Mouse (Mus musculus): ENCODE results near the gene Pafah1b2. TPM values are rescaled to one million over a fixed set of nuclear protein-coding genes. Genes with fewer than 3 reads are reported as not detected.

Gene Pafah1b2
- total RNA-seq, 2 experiments from 2014 or later: 67.7 to 67.8 TPM

- peak; percentile 92 to 94 for DNase-seq
- intact Hi-C loops (cut with DNase I): no loop called here
These were observed 27.9 kb downstream of the Pafah1b2 start for GRCm38 (mm10) chr9:45984409-45985228.

GRCm38 (mm10) chr9:45983676-45984408, 28.6 kb downstream of the Pafah1b2 start:
- intact Hi-C loops (cut with DNase I): no loop called here
- peak; percentile 24 to 34 for DNase-seq

- intact Hi-C loops (cut with DNase I): no loop called here
- DNase-seq: no peak
These were observed 31.2 kb downstream of the Pafah1b2 start for GRCm38 (mm10) chr9:45981331-45981730.

DNA sequence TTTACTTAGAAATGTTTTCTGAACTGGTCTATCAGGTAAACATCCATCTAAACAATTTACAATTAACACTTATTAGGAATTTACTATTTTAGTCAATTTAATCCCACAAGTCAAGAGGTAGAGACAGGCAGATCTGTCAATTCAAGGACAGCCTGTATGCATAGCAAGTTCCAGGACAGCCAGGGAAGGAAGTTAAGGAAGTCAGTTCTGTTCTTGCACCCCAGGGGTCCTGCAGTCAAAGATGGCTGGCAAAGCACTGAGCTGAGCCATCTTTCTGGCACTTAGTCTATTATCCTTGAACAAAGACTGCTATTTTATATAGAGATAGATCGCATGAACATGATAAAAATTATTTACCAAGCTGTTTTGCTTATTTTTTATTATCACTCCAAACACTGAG, 31.9 kb downstream of the Pafah1b2 start:
- intact Hi-C loops (cut with DNase I): no loop called here
- DNase-seq: no peak

GRCm38 (mm10) chr9:45979778-45980177, 32.7 kb downstream of the Pafah1b2 start:
- intact Hi-C loops (cut with DNase I): no loop called here
- DNase-seq: no peak

DNA sequence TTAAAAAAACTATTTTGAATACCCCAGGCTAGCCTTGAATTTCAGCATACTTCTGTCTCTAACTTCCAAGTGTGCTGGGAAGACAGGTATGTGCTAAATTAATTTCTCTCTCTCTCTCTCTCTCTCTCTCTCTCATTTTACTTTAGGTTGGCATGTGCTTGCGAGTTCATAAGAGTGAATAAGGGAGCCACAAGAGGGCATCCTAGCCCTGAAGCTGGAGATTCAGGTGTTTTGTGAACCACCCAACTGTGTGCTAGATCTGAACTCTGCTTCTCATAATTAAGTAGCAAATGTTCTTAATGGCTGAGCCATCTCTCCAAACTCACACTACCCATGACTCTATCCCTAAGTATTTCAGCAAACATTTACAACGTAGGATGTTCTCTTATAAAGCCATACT, 35.6 kb downstream of the Pafah1b2 start:
- DNase-seq: no peak
- intact Hi-C loops (cut with DNase I): no loop called here

DNA sequence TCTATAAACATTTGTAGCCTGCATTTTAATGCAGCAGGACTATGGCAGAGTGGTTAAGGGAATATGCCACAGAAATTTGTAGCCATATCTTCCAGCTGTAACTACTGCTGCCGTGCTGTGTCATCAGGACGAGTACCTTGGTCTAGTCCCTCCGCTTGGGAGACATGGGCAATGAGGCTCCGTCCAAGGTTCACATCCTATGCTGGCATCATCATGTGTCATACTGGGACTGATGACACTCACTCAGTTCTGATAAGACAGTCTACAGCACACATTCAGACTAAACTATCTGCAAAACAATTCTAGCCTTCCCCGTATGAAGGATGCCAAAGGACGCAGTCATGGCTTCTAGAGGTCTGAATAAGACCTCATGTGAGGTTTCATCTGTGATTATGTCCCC, 48.9 kb downstream of the Pafah1b2 start:
- intact Hi-C loops (cut with DNase I): no loop called here
- DNase-seq: no peak

GRCm38 (mm10) chr9:45961855-45962254, 50.6 kb downstream of the Pafah1b2 start:
- peak in 1 of 2 experiments; percentile 30 for DNase-seq

DNA sequence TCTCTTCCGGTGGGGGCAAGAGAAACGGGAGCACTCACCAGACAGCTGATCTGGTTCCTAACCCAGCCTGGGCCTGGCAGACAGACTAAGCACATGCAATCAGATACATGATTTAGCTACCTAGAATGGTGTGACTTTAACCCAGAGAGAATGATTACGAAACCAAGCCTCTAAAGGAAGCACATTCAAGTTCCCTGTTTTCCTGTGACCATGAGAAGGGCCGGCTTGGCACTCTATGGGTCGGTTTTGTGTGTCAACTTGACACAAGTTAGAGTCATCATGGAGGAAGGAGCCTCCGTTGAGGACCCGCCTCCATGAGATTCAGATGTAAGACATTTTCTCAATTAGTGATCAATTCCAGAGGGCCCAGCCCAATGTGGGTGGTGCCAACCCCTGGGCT, 52.8 kb downstream of the Pafah1b2 start:
- DNase-seq: no peak
- intact Hi-C loops (cut with DNase I): no loop called here

More at GRCm38 (mm10) chr9:45961855-45962254, 50.6 kb downstream of the Pafah1b2 start:
- intact Hi-C loops (cut with DNase I): no loop called here

DNA sequence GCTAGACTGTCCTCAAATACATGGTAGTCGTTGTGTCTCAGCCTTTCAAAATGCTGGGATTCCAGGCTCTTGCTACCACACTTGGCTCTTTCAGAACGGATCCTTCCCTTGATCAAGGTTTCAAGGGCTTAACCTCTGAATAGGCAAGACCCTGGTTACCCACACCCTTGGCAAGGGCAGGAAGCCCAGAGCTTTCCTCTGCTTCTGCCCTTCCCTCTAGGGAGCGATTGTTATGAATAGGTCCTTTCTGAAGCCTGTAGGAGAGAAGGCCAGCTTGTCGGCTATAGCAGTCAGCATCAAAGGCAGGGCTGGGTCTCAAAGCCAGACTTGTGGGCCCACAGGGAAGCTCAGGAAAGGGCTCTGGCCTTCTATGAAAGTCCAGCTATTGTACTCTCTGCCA, 53.6 kb downstream of the Pafah1b2 start:
- no peak for DNase-seq
- intact Hi-C loops (cut with DNase I): no loop called here

DNA sequence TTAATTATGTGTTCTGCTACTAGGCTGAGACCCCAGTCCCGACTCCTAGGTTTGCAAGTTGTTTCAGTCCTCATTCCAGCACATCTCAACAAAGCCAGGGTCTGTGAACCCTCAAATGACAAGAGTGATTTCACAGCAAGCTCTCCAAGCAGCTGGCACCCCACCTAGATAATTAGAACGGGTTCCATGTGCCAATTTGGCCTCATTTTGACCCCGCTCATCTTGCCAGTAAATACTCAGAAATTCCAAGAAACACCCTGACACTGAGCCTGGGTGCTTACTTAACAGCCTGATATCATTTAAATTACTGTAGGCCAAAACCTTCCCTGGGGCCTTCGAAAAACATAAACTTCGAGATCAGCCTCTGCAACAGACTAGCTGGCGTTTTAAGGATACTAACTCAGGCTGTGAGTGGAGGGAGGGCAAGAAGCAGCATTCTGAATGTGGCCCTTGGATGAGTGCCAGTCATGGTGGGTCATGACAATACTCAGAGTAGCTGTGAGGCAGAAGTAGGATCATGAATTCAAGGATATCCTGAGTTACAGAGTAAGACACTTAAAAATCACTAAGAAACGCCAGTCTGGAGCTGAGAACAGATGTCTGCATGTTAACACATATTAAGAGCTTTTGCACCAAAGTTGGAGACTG, 54.3 kb downstream of the Pafah1b2 start:
- DNase-seq: peak in 1 of 2 experiments; percentile 44
- intact Hi-C loops (cut with DNase I): no loop called here

DNA sequence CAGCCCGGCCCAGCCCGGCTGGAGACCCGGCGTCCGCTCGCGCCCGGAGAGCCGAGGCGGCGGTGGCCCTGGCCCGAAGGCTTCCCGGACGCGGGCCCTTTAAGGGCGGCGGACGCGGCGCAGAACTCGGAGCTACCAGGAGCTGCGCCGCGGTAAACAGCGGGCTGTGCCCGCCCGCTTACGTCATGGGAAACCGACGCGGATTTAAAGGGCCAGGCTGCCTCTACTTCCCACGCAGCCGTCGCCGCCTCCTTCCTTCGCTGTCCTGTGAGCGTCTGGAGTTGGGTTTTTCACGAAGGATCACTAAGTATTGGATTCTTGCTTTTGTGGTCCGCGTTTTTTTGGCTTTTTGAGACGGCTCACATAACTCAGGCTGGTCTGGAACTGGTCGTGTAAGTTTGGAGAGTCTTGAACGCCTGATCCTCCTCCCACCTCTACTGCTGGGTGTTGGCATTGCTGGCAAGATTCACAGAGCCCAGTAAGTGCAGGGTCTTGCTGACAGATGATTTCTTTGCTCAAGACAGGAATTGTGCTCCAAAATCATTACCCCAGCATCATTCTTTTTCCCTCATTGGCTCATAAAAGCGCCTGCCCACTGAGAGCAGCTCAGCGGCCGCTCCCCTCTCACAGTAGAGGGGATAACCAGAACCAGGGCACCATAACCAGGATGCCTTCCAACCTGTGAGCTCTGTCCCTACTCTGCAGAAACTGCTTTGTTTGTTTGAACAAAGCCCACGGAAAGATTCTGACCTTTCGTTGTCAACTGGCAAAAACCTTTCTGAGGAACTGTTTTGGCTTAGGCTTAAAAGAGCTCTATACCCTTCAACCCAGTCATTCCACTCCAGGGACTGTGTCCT, 57.2 kb downstream of the Pafah1b2 start, which contains the start of gene Sidt2:
TSS of gene Sidt2 (minus strand) at position 152 of the 857 bp plus-strand sequence.
- intact Hi-C loops (cut with DNase I): no loop called here
- peak; percentile 92 to 93 for DNase-seq

DNA sequence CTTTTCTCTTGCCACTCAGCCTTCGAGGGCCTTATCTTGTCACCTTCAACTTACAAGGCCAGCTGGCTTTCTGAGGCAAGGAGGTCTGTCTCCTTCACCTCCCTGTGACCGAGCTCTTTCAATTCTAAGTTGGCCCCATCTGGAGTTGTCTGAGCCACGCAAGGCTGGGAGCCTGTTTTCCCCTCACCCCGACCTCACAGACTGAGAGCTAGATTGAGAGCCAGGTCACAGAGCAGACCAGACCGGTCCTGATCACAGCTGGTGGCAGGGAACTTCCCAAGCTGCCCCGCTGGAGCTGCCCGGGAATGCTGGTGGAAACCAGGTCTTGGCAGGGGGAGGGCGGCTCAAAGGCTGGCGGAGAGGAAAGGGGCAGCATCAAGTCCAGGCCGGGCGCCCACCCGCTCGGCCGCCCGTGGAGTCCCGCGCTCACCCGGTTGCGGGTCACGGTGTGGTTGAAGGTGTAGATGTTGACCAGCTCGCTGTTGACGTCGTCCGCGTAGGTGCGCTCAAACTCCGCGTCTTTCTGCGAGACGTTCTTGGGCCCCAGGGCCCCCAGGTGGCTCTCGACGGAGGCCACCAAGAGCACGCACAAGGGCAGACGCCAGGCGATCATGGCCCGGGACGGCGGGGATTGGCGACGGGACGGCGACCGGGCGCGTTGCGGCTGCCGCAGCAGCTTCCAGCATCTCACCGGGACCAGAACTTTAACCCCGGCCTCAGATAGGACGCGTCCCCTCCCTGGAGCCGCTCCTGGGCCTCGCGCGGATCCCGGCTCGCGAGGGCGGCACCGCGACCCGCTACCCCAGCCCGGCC, 58.0 kb downstream of the Pafah1b2 start:
- intact Hi-C loops (cut with DNase I): loop anchor here (5.0 kb wide), 1 partner anchor 42 kb away; no protein-coding TSS in a partner anchor
- DNase-seq: peak; percentile 52 to 60

GRCm38 (mm10) chr9:45953511-45954293, 58.8 kb downstream of the Pafah1b2 start:
- intact Hi-C loops (cut with DNase I): loop anchor here (5.0 kb wide), 1 partner anchor 41 kb away; no protein-coding TSS in a partner anchor
- DNase-seq: no peak

DNA sequence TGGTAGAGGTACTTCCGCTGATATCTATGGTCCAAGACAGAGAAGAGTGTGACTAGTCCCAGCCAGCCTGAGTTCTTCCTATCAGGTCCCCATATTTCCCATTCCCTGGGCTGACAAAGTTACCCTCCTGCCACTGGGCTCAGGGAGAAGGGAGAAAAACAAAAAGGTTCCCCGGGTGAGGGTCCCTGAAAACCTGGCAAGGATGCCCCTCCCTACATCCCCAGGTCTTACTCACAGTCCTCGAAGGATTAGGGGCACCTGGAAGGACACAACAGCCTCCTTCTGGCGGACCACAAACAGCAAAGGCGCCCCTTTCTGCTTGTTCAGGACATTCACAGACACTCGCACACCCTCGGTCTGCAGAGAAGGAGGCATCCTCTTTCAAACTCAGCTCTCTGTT, 59.6 kb downstream of the Pafah1b2 start:
- intact Hi-C loops (cut with DNase I): loop anchor here (5.0 kb wide), 1 partner anchor 41 kb away; no protein-coding TSS in a partner anchor
- no peak for DNase-seq

DNA sequence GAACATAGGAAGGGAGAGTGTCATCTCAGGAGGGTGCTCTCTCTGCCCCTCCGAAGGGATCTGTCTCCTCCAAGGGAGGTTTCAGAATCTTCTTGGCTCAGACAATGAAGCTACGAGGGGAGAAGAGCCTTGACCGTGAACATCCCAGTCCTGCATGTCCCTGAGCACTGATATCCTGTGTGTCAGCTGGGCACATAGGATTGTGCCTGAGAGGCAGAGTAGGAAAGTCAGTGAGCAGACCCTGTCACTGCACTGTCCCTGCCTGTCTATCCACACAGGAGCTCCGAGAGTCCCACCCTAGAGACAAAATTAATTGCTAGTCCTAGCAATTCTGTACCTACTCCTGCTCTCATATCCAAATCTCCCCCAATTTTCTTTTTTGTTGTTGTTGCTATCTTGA, 60.4 kb downstream of the Pafah1b2 start:
- intact Hi-C loops (cut with DNase I): loop anchor here (5.0 kb wide), 1 partner anchor 40 kb away; no protein-coding TSS in a partner anchor

DNA sequence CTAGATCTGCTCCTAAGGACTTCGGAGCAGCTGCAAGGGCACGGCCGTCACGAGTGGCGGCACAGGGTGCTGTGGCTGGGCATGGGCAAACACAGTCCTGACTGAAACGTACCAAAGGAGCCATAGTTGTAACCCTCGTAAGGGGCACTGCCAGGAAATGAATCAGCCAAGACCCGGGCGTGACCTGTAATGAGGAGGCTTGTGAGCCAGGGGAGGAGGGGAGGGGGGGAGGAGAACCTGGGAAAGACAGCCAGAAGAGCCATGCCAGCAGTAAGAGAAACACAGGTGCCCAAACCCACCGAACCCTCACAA, 65.7 kb downstream of the Pafah1b2 start:
- DNase-seq: no peak
- intact Hi-C loops (cut with DNase I): no loop called here

More for the DNA sequence above, 60.4 kb downstream of the Pafah1b2 start:
- DNase-seq: no peak

- DNase-seq: no peak
- intact Hi-C loops (cut with DNase I): no loop called here
These were observed 66.2 kb downstream of the Pafah1b2 start for GRCm38 (mm10) chr9:45946182-45946871.

All from heart, postnatal 14 days (tissue).